Mouse (Mus musculus) neural tube, embryonic 14.5 days (tissue): Measurements from ENCODE around the gene Dhfr. TPM values are rescaled to one million over a fixed set of nuclear protein-coding genes. Genes with fewer than 3 reads are reported as not detected.

ENCODE experiments used
- ATAC-seq: fragments of 200-750 bp; cut with Nextera tagmentation; 2 replicates; pipeline ENCODE4 v1.8.0; 2017; ENCODE audit warnings: low read depth, mild to moderate bottlenecking, moderate TSS enrichment, moderate library complexity
- H3K27ac ChIP-seq: fragments of 300-500 bp; sonication (generic); 2 replicates; pipeline ENCODE4 v1.5.1; 2014; ENCODE audit warnings: low read depth, mild to moderate bottlenecking, control low read depth, low read length, moderate library complexity, mixed read lengths
- H3K27me3 ChIP-seq: fragments of 300-500 bp; sonication (generic); 2 replicates; pipeline ENCODE4 v1.6.1; 2014; ENCODE audit warnings: low read length; ENCODE audit not compliant: control insufficient read depth, insufficient read depth
- H3K36me3 ChIP-seq: fragments of 300-500 bp; sonication (generic); 2 replicates; pipeline ENCODE4 v1.6.1; 2014; ENCODE audit warnings: low read length, mixed read lengths; ENCODE audit not compliant: control insufficient read depth, insufficient read depth
- H3K4me1 ChIP-seq: fragments of 300-500 bp; sonication (generic); 2 replicates; pipeline ENCODE4 v1.6.1; 2014; ENCODE audit warnings: low read length; ENCODE audit not compliant: control insufficient read depth, insufficient read depth
- H3K4me2 ChIP-seq: fragments of 300-500 bp; sonication (generic); 2 replicates; pipeline ENCODE4 v1.6.1; 2014; ENCODE audit warnings: mild to moderate bottlenecking, low read depth, low read length, control low read depth
- H3K4me3 ChIP-seq: fragments of 300-500 bp; sonication (generic); 2 replicates; pipeline ENCODE4 v1.5.1; 2014; ENCODE audit warnings: low read depth, low read length, control low read depth, mixed read lengths
- H3K9ac ChIP-seq: fragments of 300-500 bp; sonication (generic); replicated peaks from 2 replicates; pipeline ENCODE4 v1.6.1; 2014; ENCODE audit warnings: low read depth, mild to moderate bottlenecking, control low read depth, low read length, mixed read lengths
- H3K9me3 ChIP-seq: fragments of 300-500 bp; sonication (generic); 2 replicates; pipeline ENCODE4 v1.6.1; 2016; ENCODE audit warnings: low read length; ENCODE audit not compliant: control insufficient read depth
- WGBS: fragments of 180-500 bp; shearing (Covaris S2); extraction: QIAGEN DNeasy Blood & Tissue Kit; methylation state at CpG from one replicate; pipeline ENCODE4 v1.1.7; 2014; 5-methylcytosine and 5-hydroxymethylcytosine counted together
- polyA plus RNA-seq: library from polyadenylated mRNA; unstranded; fragments of >200 nt; fragmentation: Nextera tagmentation; extraction: Ambion mirVana; gene quantifications from 2 replicates; pipeline ENCODE4 v1.2.1, GENCODE M21; 2014

Dhfr gene
- polyA plus RNA-seq = 3.2 and 3.5 TPM in 2 replicates

- WGBS = under 1% methylated on average over 71 of the region's 76 CpGs
- H3K27ac ChIP-seq = peak within 1 kb of the TSS; percentile 91
- H3K4me3 ChIP-seq = peak within 1 kb of the TSS; percentile 69
- H3K36me3 ChIP-seq = no peaks in the 10 kb centered on the region
- 0 out of 2 replicates have a peak, but pooled peaks cover 6% of the 10 kb centered on the region for H3K4me1 ChIP-seq
- peak within 1 kb of the TSS; percentile 96 for H3K4me2 ChIP-seq
- peak within 1 kb of the TSS; percentile 56 for H3K9ac ChIP-seq
- ATAC-seq = peak; percentile 98
- H3K27me3 ChIP-seq = no peaks in the 10 kb centered on the region
- no peaks in the 10 kb centered on the region for H3K9me3 ChIP-seq
Observed at GRCm38 (mm10) chr13:92354456-92355271, at the start of gene Dhfr, which contains the start of gene Msh3. TSS of gene Dhfr (plus strand) at chr13:92354726. TSS of gene Msh3 (minus strand) at chr13:92355003.

- Histone ChIP-seq H3K4me3 (no peak within 1 kb of the TSS), H3K27ac (no peak within 1 kb of the TSS), H3K36me3 (peaks cover 9% of the 10 kb centered on the region; the same call in 1 of the 2 replicates), H3K4me1 (no peaks in the 10 kb centered on the region), H3K9me3 (no peaks in the 10 kb centered on the region), H3K9ac (no peak within 1 kb of the TSS), H3K27me3 (no peaks in the 10 kb centered on the region), H3K4me2 (no peak within 1 kb of the TSS)
- no peak for ATAC-seq
- WGBS = 98% methylated on average over 11 of the region's 11 CpGs
Observed at GRCm38 (mm10) chr13:92305680-92306079, 48.8 kb upstream of the Dhfr start, which contains the start of gene Gm20379. TSS of gene Gm20379 (plus strand) at chr13:92305980.

GRCm38 (mm10) chr13:92314613-92315012 lies 39.9 kb upstream of the Dhfr start:
- H3K27me3 ChIP-seq = no peaks in the 10 kb centered on the region
- no peak for ATAC-seq

GRCm38 (mm10) chr13:92320770-92321169 lies 33.8 kb upstream of the Dhfr start:
- Histone ChIP-seq H3K9me3 (no peaks in the 10 kb centered on the region), H3K4me1 (no peaks in the 10 kb centered on the region), H3K4me3 (no peak overlapping the region), H3K4me2 (no peak overlapping the region), H3K27me3 (no peaks in the 10 kb centered on the region), H3K9ac (no peak overlapping the region), H3K36me3 (no peaks in the 10 kb centered on the region), H3K27ac (no peak overlapping the region)
- WGBS = 92% methylated on average over 5 of the region's 5 CpGs
- ATAC-seq = no peak

More at GRCm38 (mm10) chr13:92314613-92315012, 39.9 kb upstream of the Dhfr start:
- no peak overlapping the region for H3K4me3 ChIP-seq
- WGBS = 85% methylated on average over 5 of the region's 5 CpGs
- H3K27ac ChIP-seq = no peak overlapping the region
- H3K9me3 ChIP-seq = no peaks in the 10 kb centered on the region
- H3K4me1 ChIP-seq = no peaks in the 10 kb centered on the region
- no peak overlapping the region for H3K4me2 ChIP-seq
- H3K36me3 ChIP-seq = no peaks in the 10 kb centered on the region
- H3K9ac ChIP-seq = no peak overlapping the region

GRCm38 (mm10) chr13:92326030-92326429 lies 28.5 kb upstream of the Dhfr start:
- 88% methylated on average over 5 of the region's 5 CpGs for WGBS
- Histone ChIP-seq H3K27me3 (no peaks in the 10 kb centered on the region), H3K9me3 (no peaks in the 10 kb centered on the region), H3K27ac (no peak overlapping the region), H3K4me3 (no peak overlapping the region), H3K4me2 (no peak overlapping the region), H3K36me3 (no peaks in the 10 kb centered on the region), H3K9ac (no peak overlapping the region), H3K4me1 (no peaks in the 10 kb centered on the region)
- ATAC-seq = no peak

GRCm38 (mm10) chr13:92328000-92328399 lies 26.5 kb upstream of the Dhfr start:
- H3K27me3 ChIP-seq = no peaks in the 10 kb centered on the region
- H3K27ac ChIP-seq = no peak overlapping the region
- H3K4me3 ChIP-seq = no peak overlapping the region
- WGBS = 90% methylated on average over 2 of the region's 2 CpGs
- H3K4me1 ChIP-seq = no peaks in the 10 kb centered on the region
- ATAC-seq = no peak
- H3K9ac ChIP-seq = no peak overlapping the region
- no peaks in the 10 kb centered on the region for H3K9me3 ChIP-seq
- H3K36me3 ChIP-seq = no peaks in the 10 kb centered on the region
- no peak overlapping the region for H3K4me2 ChIP-seq

GRCm38 (mm10) chr13:92330621-92331020 lies 23.9 kb upstream of the Dhfr start:
- no peak overlapping the region for H3K4me3 ChIP-seq
- H3K4me2 ChIP-seq = no peak overlapping the region
- no peak overlapping the region for H3K9ac ChIP-seq
- no peaks in the 10 kb centered on the region for H3K4me1 ChIP-seq
- WGBS = 94% methylated on average over 3 of the region's 3 CpGs
- no peaks in the 10 kb centered on the region for H3K9me3 ChIP-seq
- ATAC-seq = no peak
- no peak overlapping the region for H3K27ac ChIP-seq
- no peaks in the 10 kb centered on the region for H3K27me3 ChIP-seq
- H3K36me3 ChIP-seq = no peaks in the 10 kb centered on the region

GRCm38 (mm10) chr13:92332103-92332879 lies 22.2 kb upstream of the Dhfr start:
- H3K4me3 ChIP-seq = no peak overlapping the region
- ATAC-seq = no peak
- no peaks in the 10 kb centered on the region for H3K27me3 ChIP-seq
- no peaks in the 10 kb centered on the region for H3K36me3 ChIP-seq
- H3K27ac ChIP-seq = no peak overlapping the region
- no peaks in the 10 kb centered on the region for H3K9me3 ChIP-seq
- no peaks in the 10 kb centered on the region for H3K4me1 ChIP-seq
- no peak overlapping the region for H3K4me2 ChIP-seq
- 82% methylated on average over 15 of the region's 15 CpGs for WGBS
- H3K9ac ChIP-seq = no peak overlapping the region

- H3K4me1 ChIP-seq = no peaks in the 10 kb centered on the region
- H3K27ac ChIP-seq = no peak overlapping the region
- 97% methylated on average over 1 of the region's 1 CpGs for WGBS
- no peak overlapping the region for H3K4me3 ChIP-seq
- peaks cover under 1% of the 10 kb centered on the region; the same call in 1 of the 2 replicates for H3K36me3 ChIP-seq
- no peak for ATAC-seq
- H3K9me3 ChIP-seq = no peaks in the 10 kb centered on the region
- no peaks in the 10 kb centered on the region for H3K27me3 ChIP-seq
- no peak overlapping the region for H3K4me2 ChIP-seq
- no peak overlapping the region for H3K9ac ChIP-seq
Observed at GRCm38 (mm10) chr13:92336857-92337256, 17.7 kb upstream of the Dhfr start.
